Mouse (Mus musculus): ENCODE measurements around the gene Fam118b. TPM values are rescaled to one million over a fixed set of nuclear protein-coding genes. Genes with fewer than 3 reads are reported as not detected.

Fam118b gene
- polyA plus RNA-seq, 1 experiment from 2014 or later: 66.4 TPM

- Histone ChIP-seq H3K4me3 (no peak overlapping the region), H3K9me3 (no peaks in the 10 kb centered on the region), H3K36me3 (replicated peaks) (peaks cover 15% of the 10 kb centered on the region), H3K27me3 (replicated peaks; ENCODE audit: low read depth, poor library complexity, severe bottlenecking) (no peaks in the 10 kb centered on the region), H3K27ac (replicated peaks) (no peak overlapping the region), H3K4me1 (no peaks in the 10 kb centered on the region)
- no peak for DNase-seq (ENCODE audit: low spot score)
- 88% methylated on average over 2 of the region's 2 CpGs for WGBS
Measured at GRCm38 (mm10) chr9:35182832-35183231, 84.8 kb downstream of the Fam118b start.

- H3K9me3 ChIP-seq: no peaks in the 10 kb centered on the region
- H3K4me1 ChIP-seq: peaks cover 16% of the 10 kb centered on the region
- H3K4me3 ChIP-seq: peak overlapping the region; percentile 77
- H3K36me3 ChIP-seq (replicated peaks): no peaks in the 10 kb centered on the region
- 53% methylated on average over 14 of the region's 14 CpGs for WGBS
- no peak for DNase-seq (ENCODE audit: low spot score)
- no peaks in the 10 kb centered on the region for H3K27me3 ChIP-seq (replicated peaks; ENCODE audit: low read depth, poor library complexity, severe bottlenecking)
- H3K27ac ChIP-seq (replicated peaks): peak overlapping the region; percentile 94
Measured at GRCm38 (mm10) chr9:35176124-35176659, 91.4 kb downstream of the Fam118b start.

- Histone ChIP-seq H3K27ac (replicated peaks) (peak within 1 kb of the TSS; percentile 94), H3K36me3 (replicated peaks) (peaks cover 6% of the 10 kb centered on the region), H3K4me1 (peaks cover 16% of the 10 kb centered on the region), H3K9me3 (no peaks in the 10 kb centered on the region), H3K27me3 (replicated peaks; ENCODE audit: low read depth, poor library complexity, severe bottlenecking) (no peaks in the 10 kb centered on the region), H3K4me3 (peak within 1 kb of the TSS; percentile 77)
- under 1% methylated on average over 38 of the region's 38 CpGs for WGBS
- DNase-seq (ENCODE audit: low spot score): peak; percentile 94
Measured at GRCm38 (mm10) chr9:35175251-35176123, 92.1 kb downstream of the Fam118b start, which contains the start of gene Dcps. Dcps (minus strand) TSS chr9:35176061.

GRCm38 (mm10) chr9:35173331-35173730, 94.3 kb downstream of the Fam118b start:
- no peaks in the 10 kb centered on the region for H3K27me3 ChIP-seq (replicated peaks; ENCODE audit: low read depth, poor library complexity, severe bottlenecking)
- no peak for DNase-seq (ENCODE audit: low spot score)
- peaks cover 21% of the 10 kb centered on the region for H3K36me3 ChIP-seq (replicated peaks)
- no peak overlapping the region for H3K27ac ChIP-seq (replicated peaks)
- H3K9me3 ChIP-seq: no peaks in the 10 kb centered on the region
- 84% methylated on average over 1 of the region's 1 CpGs for WGBS
- no peak overlapping the region for H3K4me3 ChIP-seq
- peaks cover 16% of the 10 kb centered on the region for H3K4me1 ChIP-seq

GRCm38 (mm10) chr9:35170071-35170470, 97.5 kb downstream of the Fam118b start:
- no peak overlapping the region for H3K27ac ChIP-seq (replicated peaks)
- H3K4me1 ChIP-seq: peaks cover 31% of the 10 kb centered on the region
- no peak overlapping the region for H3K4me3 ChIP-seq
- peaks cover 27% of the 10 kb centered on the region for H3K36me3 ChIP-seq (replicated peaks)
- H3K27me3 ChIP-seq (replicated peaks; ENCODE audit: low read depth, poor library complexity, severe bottlenecking): no peaks in the 10 kb centered on the region
- 93% methylated on average over 7 of the region's 7 CpGs for WGBS
- H3K9me3 ChIP-seq: no peaks in the 10 kb centered on the region
- DNase-seq (ENCODE audit: low spot score): no peak

Other genes starting within 250 kb of the Fam118b start
- 18.2 and 18.7 TPM in 2 replicates for gene St3gal4, start 148.5 kb downstream of the Fam118b start, polyA plus RNA-seq (2016; fragmentation: Nextera tagmentation; extraction: Ambion mirVana)
- 93.5 and 95.6 TPM in 2 replicates for gene Dcps, start 91.7 kb downstream of the Fam118b start, polyA plus RNA-seq (2016; fragmentation: Nextera tagmentation; extraction: Ambion mirVana)
- gene Srpr, start 67.6 kb downstream of the Fam118b start, polyA plus RNA-seq (2016; fragmentation: Nextera tagmentation; extraction: Ambion mirVana): 84.6 and 86.8 TPM in 2 replicates
- gene Tirap, start 67.5 kb downstream of the Fam118b start, polyA plus RNA-seq (2016; fragmentation: Nextera tagmentation; extraction: Ambion mirVana): 20.3 and 21.8 TPM in 2 replicates
- gene Foxred1, start 56.8 kb downstream of the Fam118b start, polyA plus RNA-seq (2016; fragmentation: Nextera tagmentation; extraction: Ambion mirVana): 51.4 and 57.5 TPM in 2 replicates
- gene Rpusd4, start 60 bp upstream of the Fam118b start, polyA plus RNA-seq (2016; fragmentation: Nextera tagmentation; extraction: Ambion mirVana): 35.4 and 35.9 TPM in 2 replicates
- 9.1 and 9.9 TPM in 2 replicates for gene Cdon, start 153.3 kb upstream of the Fam118b start, polyA plus RNA-seq (2016; fragmentation: Nextera tagmentation; extraction: Ambion mirVana)